Comparison of ENCODE assay signal across 22 mouse cellular contexts in the genomic region with DNA sequence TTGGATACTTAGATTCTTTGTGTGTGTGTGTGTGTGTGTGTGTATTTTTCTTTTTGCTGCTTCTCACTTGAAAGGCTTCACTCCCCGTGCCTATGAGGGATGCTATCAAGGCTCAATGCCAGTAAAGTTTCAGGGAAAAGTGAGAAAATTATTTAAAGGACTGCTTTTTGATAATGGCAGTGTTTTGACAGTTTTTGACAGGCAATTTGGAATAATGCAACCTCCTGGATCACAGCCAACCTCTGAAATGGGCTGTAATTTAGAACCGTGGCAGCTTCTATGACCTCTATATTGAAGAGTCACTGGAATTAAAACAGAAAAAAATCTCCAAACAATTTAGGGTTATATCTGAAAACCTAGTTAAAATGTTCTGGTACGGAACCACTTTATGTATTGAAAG. TPM values are rescaled to one million over a fixed set of nuclear protein-coding genes. Genes with fewer than 3 reads are reported as not detected.
DNase-seq lines count a peak whose midpoint lies in the region; ATAC-seq and TF ChIP-seq lines count a peak whose summit lies in the region.
"Had no signal": no experiment of that assay in that cellular context is flagged by ENCODE, and none has a peak within 500 bp of the region (broad histone marks: within the 10 kb centered on the region; RNA-seq: fewer than 3 reads in every experiment).

No protein-coding gene starts in this region.

- H3K9ac ChIP-seq in intestine, embryonic 14.5 days (ENCODE audit: low read length) = no peak overlapping the region
- H3K9ac ChIP-seq in intestine, embryonic 15.5 days = no peak overlapping the region
- no peak overlapping the region for H3K9ac ChIP-seq in stomach, embryonic 14.5 days (replicated peaks; ENCODE audit: low read depth, low read length)
- no peak overlapping the region for H3K9ac ChIP-seq in stomach, postnatal 0 days (ENCODE audit: low read length)
- H3K9ac ChIP-seq: hindbrain, embryonic 12.5 days had no signal

- H3K4me3 ChIP-seq in intestine, embryonic 14.5 days (ENCODE audit: low read depth, low read length) = no peak overlapping the region
- H3K4me3 ChIP-seq in intestine, embryonic 15.5 days (replicated peaks) = no peak overlapping the region
- H3K4me3 ChIP-seq in stomach, embryonic 14.5 days (ENCODE audit: low read depth, low read length) = no peak overlapping the region
- H3K4me3 ChIP-seq in stomach, postnatal 0 days (ENCODE audit: low read depth, low read length) = no peak overlapping the region
- H3K4me3 ChIP-seq: heart, embryonic 10.5 days; hindbrain, embryonic 12.5 days had no signal

- no peaks in the 10 kb centered on the region for H3K27me3 ChIP-seq in intestine, embryonic 14.5 days (replicated peaks; ENCODE audit: control insufficient read depth, insufficient read depth, low read length)
- no peaks in the 10 kb centered on the region for H3K27me3 ChIP-seq in intestine, embryonic 15.5 days (replicated peaks)
- no peaks in the 10 kb centered on the region for H3K27me3 ChIP-seq in stomach, embryonic 14.5 days (ENCODE audit: control insufficient read depth, insufficient read depth, low read length)
- H3K27me3 ChIP-seq in stomach, postnatal 0 days (ENCODE audit: control insufficient read depth, insufficient read depth, low read length) = no peaks in the 10 kb centered on the region
- H3K27me3 ChIP-seq: CH12.LX; hindbrain, embryonic 12.5 days had no signal

- DNase-seq in adrenal gland, postnatal 10 days = peak; percentile 34
- DNase-seq in adrenal gland, postnatal 4 days (ENCODE audit: low spot score in 2 of 2) = no peak
- DNase-seq in intestine, embryonic 14.5 days (ENCODE audit: low spot score) = peak; percentile 44
- DNase-seq in stomach, postnatal 0 days (ENCODE audit: low spot score) = no peak
- no peak for DNase-seq in gastrocnemius, postnatal 36 days
- DNase-seq: cerebellum, adult 2 months; heart, adult 18-20 months; heart, postnatal 10 days; heart, postnatal 4 days; kidney, adult 18-20 months had no signal

- no peaks in the 10 kb centered on the region for H3K36me3 ChIP-seq in intestine, embryonic 14.5 days (ENCODE audit: control insufficient read depth, insufficient read depth, low read length)
- H3K36me3 ChIP-seq in intestine, embryonic 15.5 days = no peaks in the 10 kb centered on the region
- no peaks in the 10 kb centered on the region for H3K36me3 ChIP-seq in stomach, embryonic 14.5 days (ENCODE audit: control insufficient read depth, insufficient read depth, low read length)
- H3K36me3 ChIP-seq in stomach, postnatal 0 days (ENCODE audit: control insufficient read depth, insufficient read depth, low read length) = no peaks in the 10 kb centered on the region
- H3K36me3 ChIP-seq: heart, embryonic 10.5 days; hindbrain, embryonic 12.5 days had no signal

- WGBS in intestine, embryonic 14.5 days = 37% methylated on average over 3 of the region's 3 CpGs
- 37% methylated on average over 3 of the region's 3 CpGs for WGBS in intestine, embryonic 15.5 days
- WGBS in stomach, embryonic 14.5 days = 29% methylated on average over 3 of the region's 3 CpGs
- 35% methylated on average over 3 of the region's 3 CpGs for WGBS in stomach, postnatal 0 days

- no peak for TF ChIP-seq EP300 in stomach, postnatal 0 days (optimal IDR thresholded peaks at IDR 0.05)

- no peak for ATAC-seq in intestine, embryonic 14.5 days (replicated peaks; ENCODE audit: low FRiP score, low TSS enrichment, low read depth)
- ATAC-seq in intestine, embryonic 15.5 days = no peak
- ATAC-seq in stomach, embryonic 14.5 days (ENCODE audit: insufficient number of reproducible peaks, insufficient read depth, low FRiP score, low read depth) = no peak
- ATAC-seq in stomach, postnatal 0 days (ENCODE audit: low FRiP score, low TSS enrichment) = no peak
- ATAC-seq: hindbrain, embryonic 16.5 days; inflammation-experienced regulatory T-cells, adult 6 months had no signal

- intact Hi-C loops in gastrocnemius, postnatal 36 days (cut with DNase I) = no loop called here

- no peak overlapping the region for H3K4me2 ChIP-seq in intestine, embryonic 14.5 days (ENCODE audit: low read length)
- no peak overlapping the region for H3K4me2 ChIP-seq in intestine, embryonic 15.5 days (replicated peaks)
- H3K4me2 ChIP-seq in stomach, embryonic 14.5 days (replicated peaks; ENCODE audit: low read depth, low read length) = no peak overlapping the region
- no peak overlapping the region for H3K4me2 ChIP-seq in stomach, postnatal 0 days (replicated peaks; ENCODE audit: low read depth)
- H3K4me2 ChIP-seq: hindbrain, embryonic 12.5 days had no signal

- H3K27ac ChIP-seq in intestine, embryonic 14.5 days (ENCODE audit: low read depth) = 0 out of 2 replicates have a peak overlapping the region, but pooled peaks have one; percentile 9
- H3K27ac ChIP-seq in intestine, embryonic 15.5 days = no peak overlapping the region
- 0 out of 2 replicates have a peak overlapping the region, but pooled peaks have one; percentile 1 for H3K27ac ChIP-seq in stomach, embryonic 14.5 days (ENCODE audit: low read length)
- H3K27ac ChIP-seq in stomach, postnatal 0 days (replicated peaks) = no peak overlapping the region
- H3K27ac ChIP-seq: heart, embryonic 10.5 days; hindbrain, embryonic 12.5 days had no signal

- H3K9me3 ChIP-seq in intestine, embryonic 14.5 days (ENCODE audit: control insufficient read depth, low read length) = no peaks in the 10 kb centered on the region
- no peaks in the 10 kb centered on the region for H3K9me3 ChIP-seq in intestine, embryonic 15.5 days
- H3K9me3 ChIP-seq in stomach, embryonic 14.5 days (ENCODE audit: control insufficient read depth, low read depth, low read length) = no peaks in the 10 kb centered on the region
- no peaks in the 10 kb centered on the region for H3K9me3 ChIP-seq in stomach, postnatal 0 days (ENCODE audit: control insufficient read depth, low read length)
- H3K9me3 ChIP-seq: heart, embryonic 10.5 days; hindbrain, embryonic 12.5 days had no signal

- peaks cover 11% of the 10 kb centered on the region; the same call in 1 of the 2 replicates for H3K4me1 ChIP-seq in intestine, embryonic 14.5 days (replicated peaks; ENCODE audit: control insufficient read depth, insufficient read depth, low read length)
- no peaks in the 10 kb centered on the region for H3K4me1 ChIP-seq in intestine, embryonic 15.5 days (replicated peaks)
- peaks cover 11% of the 10 kb centered on the region; the same call in 1 of the 2 replicates for H3K4me1 ChIP-seq in stomach, embryonic 14.5 days (ENCODE audit: control insufficient read depth, insufficient read depth, low read length)
- H3K4me1 ChIP-seq in stomach, postnatal 0 days (replicated peaks; ENCODE audit: control insufficient read depth, insufficient read depth) = no peaks in the 10 kb centered on the region

- no peak for TF ChIP-seq CTCF in stomach, postnatal 0 days (IDR thresholded peaks at IDR 0.05; ENCODE audit: low read depth)

RNA-seq across cellular contexts. Expression of a gene that starts 14.7 kb away (rescaled TPM):
- not detected for total RNA-seq in adrenal gland, postnatal 10 days (2021)
- total RNA-seq in adrenal gland, postnatal 4 days (2021) = not detected
- polyA plus RNA-seq in intestine, embryonic 14.5 days (2014; fragmentation: Nextera tagmentation; extraction: Ambion mirVana) = not detected in 2 replicates
- polyA plus RNA-seq in intestine, embryonic 15.5 days (2015; fragmentation: Nextera tagmentation; extraction: Ambion mirVana) = not detected in 2 replicates
- not detected in 2 replicates for polyA plus RNA-seq in stomach, embryonic 14.5 days (2014; fragmentation: Nextera tagmentation; extraction: Ambion mirVana)
- polyA plus RNA-seq in stomach, postnatal 0 days (2015; fragmentation: Nextera tagmentation; extraction: Ambion mirVana) = not detected in 2 replicates
- not detected for total RNA-seq in gastrocnemius, postnatal 36 days (2021)
- total RNA-seq: CH12.LX; gastrocnemius, adult 8-10 months; gastrocnemius, postnatal 4 days; heart, adult 18-20 months; heart, postnatal 10 days; heart, postnatal 4 days had no signal
- polyA plus RNA-seq: cerebellum, adult 2 months; embryonic facial prominence, embryonic 11.5 days; forebrain, embryonic 11.5 days; heart, embryonic 10.5 days; heart, embryonic 14.5 days; hindbrain, embryonic 12.5 days; inflammation-experienced regulatory T-cells, adult 6 months had no signal

RNA-seq across cellular contexts. Expression of a gene that starts 41.4 kb away (rescaled TPM):
- 10 to 100 TPM in 1 of 2 experiments, 1 to 10 TPM in 1; 5.6 to 11.9 TPM for total RNA-seq in adrenal gland, postnatal 10 days (2021)
- total RNA-seq in adrenal gland, postnatal 4 days (2021) = 1 to 10 TPM; 6.7 to 8.2 TPM
- 34.3 and 41.3 TPM in 2 replicates for polyA plus RNA-seq in intestine, embryonic 14.5 days (2014; fragmentation: Nextera tagmentation; extraction: Ambion mirVana)
- 20.6 and 22.3 TPM in 2 replicates for polyA plus RNA-seq in intestine, embryonic 15.5 days (2015; fragmentation: Nextera tagmentation; extraction: Ambion mirVana)
- 63.7 and 66.3 TPM in 2 replicates for polyA plus RNA-seq in stomach, embryonic 14.5 days (2014; fragmentation: Nextera tagmentation; extraction: Ambion mirVana)
- 7.7 and 9.1 TPM in 2 replicates for polyA plus RNA-seq in stomach, postnatal 0 days (2015; fragmentation: Nextera tagmentation; extraction: Ambion mirVana)
- 1 to 10 TPM; 2.3 to 2.9 TPM for total RNA-seq in gastrocnemius, postnatal 36 days (2021)
- total RNA-seq: CH12.LX had no signal

Comparison
In these comparisons a context has a peak if more than half of its experiments do, and no peak if none do; other contexts are left out.
1. DNase-seq: peak in adrenal gland, postnatal 10 days (single experiment) and intestine, embryonic 14.5 days (single experiment); none in adrenal gland, postnatal 4 days (0 of 2), stomach, postnatal 0 days (single experiment) and gastrocnemius, postnatal 36 days (0 of 2).
2. H3K27ac ChIP-seq: peak in intestine, embryonic 14.5 days (single experiment) and stomach, embryonic 14.5 days (single experiment); none in intestine, embryonic 15.5 days (single experiment) and stomach, postnatal 0 days (single experiment).